Mouse (Mus musculus): ENCODE measurements around the gene Ret. TPM values are rescaled to one million over a fixed set of nuclear protein-coding genes. Genes with fewer than 3 reads are reported as not detected.

The Ret gene
- total RNA-seq, 1 experiment from 2014 or later, result 0.19 TPM

- no peak for ATAC-seq (replicated peaks; ENCODE audit: insufficient number of reproducible peaks, low FRiP score, low TSS enrichment, poor library complexity, severe bottlenecking)
These were observed 17.5 kb downstream of the Ret start for GRCm38 (mm10) chr6:118180085-118180423.

GRCm38 (mm10) chr6:118179316-118180084 lies 18.0 kb downstream of the Ret start:
- peak; percentile 90 for ATAC-seq (replicated peaks; ENCODE audit: insufficient number of reproducible peaks, low FRiP score, low TSS enrichment, poor library complexity, severe bottlenecking)

GRCm38 (mm10) chr6:118173975-118174328 lies 23.6 kb downstream of the Ret start:
- no peak for ATAC-seq (replicated peaks; ENCODE audit: insufficient number of reproducible peaks, low FRiP score, low TSS enrichment, poor library complexity, severe bottlenecking)

- ATAC-seq (replicated peaks; ENCODE audit: insufficient number of reproducible peaks, low FRiP score, low TSS enrichment, poor library complexity, severe bottlenecking), result no peak
These were observed 24.1 kb downstream of the Ret start for GRCm38 (mm10) chr6:118173251-118173974.

GRCm38 (mm10) chr6:118171386-118171785 lies 26.1 kb downstream of the Ret start:
- ATAC-seq (replicated peaks; ENCODE audit: insufficient number of reproducible peaks, low FRiP score, low TSS enrichment, poor library complexity, severe bottlenecking), result no peak

- ATAC-seq (replicated peaks; ENCODE audit: insufficient number of reproducible peaks, low FRiP score, low TSS enrichment, poor library complexity, severe bottlenecking), result no peak
These were observed 29.4 kb downstream of the Ret start for GRCm38 (mm10) chr6:118168106-118168505.

- ATAC-seq (replicated peaks; ENCODE audit: insufficient number of reproducible peaks, low FRiP score, low TSS enrichment, poor library complexity, severe bottlenecking), result peak; percentile 74
These were observed 30.5 kb downstream of the Ret start for GRCm38 (mm10) chr6:118167013-118167412.

GRCm38 (mm10) chr6:118165516-118165915 lies 32.0 kb downstream of the Ret start:
- ATAC-seq (replicated peaks; ENCODE audit: insufficient number of reproducible peaks, low FRiP score, low TSS enrichment, poor library complexity, severe bottlenecking), result no peak

- no peak for ATAC-seq (replicated peaks; ENCODE audit: insufficient number of reproducible peaks, low FRiP score, low TSS enrichment, poor library complexity, severe bottlenecking)
These were observed 32.8 kb downstream of the Ret start for GRCm38 (mm10) chr6:118164691-118165090.

GRCm38 (mm10) chr6:118163086-118163485 lies 34.4 kb downstream of the Ret start:
- no peak for ATAC-seq (replicated peaks; ENCODE audit: insufficient number of reproducible peaks, low FRiP score, low TSS enrichment, poor library complexity, severe bottlenecking)

GRCm38 (mm10) chr6:118162457-118163082 lies 34.9 kb downstream of the Ret start:
- no peak for ATAC-seq (replicated peaks; ENCODE audit: insufficient number of reproducible peaks, low FRiP score, low TSS enrichment, poor library complexity, severe bottlenecking)

- no peak for ATAC-seq (replicated peaks; ENCODE audit: insufficient number of reproducible peaks, low FRiP score, low TSS enrichment, poor library complexity, severe bottlenecking)
These were observed 44.4 kb downstream of the Ret start for GRCm38 (mm10) chr6:118153091-118153490.

- no peak for ATAC-seq (replicated peaks; ENCODE audit: insufficient number of reproducible peaks, low FRiP score, low TSS enrichment, poor library complexity, severe bottlenecking)
These were observed 46.5 kb downstream of the Ret start for GRCm38 (mm10) chr6:118150988-118151387.

GRCm38 (mm10) chr6:118150538-118150937 lies 47.0 kb downstream of the Ret start:
- ATAC-seq (replicated peaks; ENCODE audit: insufficient number of reproducible peaks, low FRiP score, low TSS enrichment, poor library complexity, severe bottlenecking), result no peak

GRCm38 (mm10) chr6:118150128-118150527 lies 47.4 kb downstream of the Ret start:
- no peak for ATAC-seq (replicated peaks; ENCODE audit: insufficient number of reproducible peaks, low FRiP score, low TSS enrichment, poor library complexity, severe bottlenecking)

GRCm38 (mm10) chr6:118140961-118141360 lies 56.6 kb downstream of the Ret start:
- peak; percentile 73 for ATAC-seq (replicated peaks; ENCODE audit: insufficient number of reproducible peaks, low FRiP score, low TSS enrichment, poor library complexity, severe bottlenecking)

- peak; percentile 76 for ATAC-seq (replicated peaks; ENCODE audit: insufficient number of reproducible peaks, low FRiP score, low TSS enrichment, poor library complexity, severe bottlenecking)
These were observed 58.5 kb downstream of the Ret start, which contains the start of gene Csgalnact2 for GRCm38 (mm10) chr6:118138731-118139709. Gene Csgalnact2 (minus strand): TSS chr6:118139140.

- peak; percentile 39 for ATAC-seq (replicated peaks; ENCODE audit: insufficient number of reproducible peaks, low FRiP score, low TSS enrichment, poor library complexity, severe bottlenecking)
These were observed 60.4 kb downstream of the Ret start for GRCm38 (mm10) chr6:118137148-118137547.

GRCm38 (mm10) chr6:118134461-118134860 lies 63.1 kb downstream of the Ret start:
- no peak for ATAC-seq (replicated peaks; ENCODE audit: insufficient number of reproducible peaks, low FRiP score, low TSS enrichment, poor library complexity, severe bottlenecking)
